Mouse (Mus musculus): ENCODE data around the gene Bnip2.

DNA sequence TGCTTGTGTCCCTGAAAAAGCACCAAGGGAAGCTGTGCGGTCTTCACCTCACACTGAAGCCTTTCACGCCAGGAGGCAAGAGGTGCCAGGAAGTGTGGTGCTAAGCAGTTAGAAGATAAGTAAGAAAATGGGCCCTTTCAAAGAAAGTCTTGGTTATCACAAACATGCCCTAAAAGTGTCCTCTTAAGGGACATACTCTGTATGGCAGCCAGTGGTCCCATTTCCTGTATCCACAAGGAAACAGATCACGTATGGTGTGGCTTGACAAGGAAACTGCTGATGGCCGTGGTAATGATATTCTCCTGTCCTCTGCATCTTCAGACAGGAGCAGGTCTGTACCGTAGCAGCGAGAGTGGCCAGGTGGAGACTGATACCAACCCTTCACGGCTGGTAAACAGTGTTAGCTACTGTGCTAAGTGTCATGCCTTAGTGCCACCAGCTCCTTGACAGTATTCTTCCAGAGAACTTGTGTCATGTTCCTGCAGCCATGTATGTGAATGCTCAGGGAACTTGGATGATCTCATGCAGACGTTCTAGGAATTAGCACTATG lies 20.6 kb downstream of the Bnip2 start:
- TF ChIP-seq CTCF (IDR thresholded peaks at IDR 0.05; ENCODE audit: low read depth) (no peak), EP300 (IDR thresholded peaks at IDR 0.05; ENCODE audit: low read depth) (no peak)
